Mouse (Mus musculus): ENCODE measurements around the gene Pard3b. TPM values are rescaled to one million over a fixed set of nuclear protein-coding genes. Genes with fewer than 3 reads are reported as not detected.

The Pard3b gene
- polyA plus RNA-seq, 1 experiment: 0.71 TPM

DNA sequence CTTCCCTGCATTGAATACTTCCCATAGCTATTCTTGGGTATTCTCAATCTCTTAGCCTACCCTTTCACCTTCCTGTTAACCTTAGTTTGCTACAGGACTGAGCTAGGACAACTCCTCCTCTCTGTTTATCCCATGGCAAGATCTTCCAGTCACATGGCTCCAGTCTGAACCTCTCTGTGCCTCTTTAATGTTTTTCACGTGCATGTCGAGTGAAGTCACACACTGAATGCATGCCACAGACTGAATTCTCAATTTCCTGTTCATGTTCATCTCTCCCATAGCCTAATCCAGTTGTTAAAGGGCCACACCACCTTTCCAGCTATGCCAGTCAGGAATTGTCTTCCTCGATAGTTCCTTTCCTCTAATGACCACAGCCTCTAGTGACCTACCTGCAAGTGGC, 6.4 kb downstream of the Pard3b start:
- H3K36me3 ChIP-seq (ENCODE audit: control insufficient read depth, insufficient read depth, low read length): no peaks in the 10 kb centered on the region
- no peaks in the 10 kb centered on the region for H3K4me1 ChIP-seq (replicated peaks; ENCODE audit: control insufficient read depth, insufficient read depth, low read length)
- no peak for DNase-seq
- 86% methylated on average over 3 of the region's 3 CpGs for WGBS
- TF ChIP-seq CTCF (IDR thresholded peaks at IDR 0.05; ENCODE audit: borderline replicate concordance, control insufficient read depth, extremely low read depth, insufficient read depth, low read length, poor library complexity) (no peak), POLR2A (IDR thresholded peaks at IDR 0.05; ENCODE audit: control insufficient read depth, extremely low read depth, insufficient read depth, low read length, poor library complexity) (no peak)
- H3K4me3 ChIP-seq (ENCODE audit: control insufficient read depth, insufficient read depth, low read length): no peak overlapping the region
- H3K27me3 ChIP-seq (ENCODE audit: control insufficient read depth, insufficient read depth, low read length): no peaks in the 10 kb centered on the region
- no peak overlapping the region for H3K27ac ChIP-seq (ENCODE audit: control insufficient read depth, insufficient read depth, low read length)

DNA sequence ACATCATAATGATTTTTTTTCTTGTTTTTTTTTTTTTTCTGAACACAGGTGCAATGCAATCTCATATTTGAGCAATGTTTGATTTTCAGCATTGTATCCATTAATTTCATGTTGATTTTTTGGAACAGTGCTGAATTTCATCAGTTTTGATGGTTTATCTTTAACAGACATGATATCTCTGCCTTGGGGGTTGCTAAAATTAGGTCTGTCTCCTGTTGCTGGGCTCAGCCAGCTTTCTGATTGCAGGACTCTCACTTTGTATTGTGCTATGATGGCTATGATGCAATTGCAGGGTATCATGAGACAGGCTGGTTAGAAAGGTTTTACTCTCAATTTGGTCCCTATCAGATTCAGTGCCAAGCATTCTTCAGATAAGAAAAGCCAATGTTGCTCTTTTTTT, 11.3 kb downstream of the Pard3b start:
- H3K4me1 ChIP-seq (replicated peaks; ENCODE audit: control insufficient read depth, insufficient read depth, low read length): no peaks in the 10 kb centered on the region
- TF ChIP-seq CTCF (IDR thresholded peaks at IDR 0.05; ENCODE audit: borderline replicate concordance, control insufficient read depth, extremely low read depth, insufficient read depth, low read length, poor library complexity) (no peak), POLR2A (IDR thresholded peaks at IDR 0.05; ENCODE audit: control insufficient read depth, extremely low read depth, insufficient read depth, low read length, poor library complexity) (no peak)
- no peaks in the 10 kb centered on the region for H3K36me3 ChIP-seq (ENCODE audit: control insufficient read depth, insufficient read depth, low read length)
- no peak overlapping the region for H3K4me3 ChIP-seq (ENCODE audit: control insufficient read depth, insufficient read depth, low read length)
- H3K27ac ChIP-seq (ENCODE audit: control insufficient read depth, insufficient read depth, low read length): no peak overlapping the region
- H3K27me3 ChIP-seq (ENCODE audit: control insufficient read depth, insufficient read depth, low read length): no peaks in the 10 kb centered on the region
- DNase-seq: no peak

DNA sequence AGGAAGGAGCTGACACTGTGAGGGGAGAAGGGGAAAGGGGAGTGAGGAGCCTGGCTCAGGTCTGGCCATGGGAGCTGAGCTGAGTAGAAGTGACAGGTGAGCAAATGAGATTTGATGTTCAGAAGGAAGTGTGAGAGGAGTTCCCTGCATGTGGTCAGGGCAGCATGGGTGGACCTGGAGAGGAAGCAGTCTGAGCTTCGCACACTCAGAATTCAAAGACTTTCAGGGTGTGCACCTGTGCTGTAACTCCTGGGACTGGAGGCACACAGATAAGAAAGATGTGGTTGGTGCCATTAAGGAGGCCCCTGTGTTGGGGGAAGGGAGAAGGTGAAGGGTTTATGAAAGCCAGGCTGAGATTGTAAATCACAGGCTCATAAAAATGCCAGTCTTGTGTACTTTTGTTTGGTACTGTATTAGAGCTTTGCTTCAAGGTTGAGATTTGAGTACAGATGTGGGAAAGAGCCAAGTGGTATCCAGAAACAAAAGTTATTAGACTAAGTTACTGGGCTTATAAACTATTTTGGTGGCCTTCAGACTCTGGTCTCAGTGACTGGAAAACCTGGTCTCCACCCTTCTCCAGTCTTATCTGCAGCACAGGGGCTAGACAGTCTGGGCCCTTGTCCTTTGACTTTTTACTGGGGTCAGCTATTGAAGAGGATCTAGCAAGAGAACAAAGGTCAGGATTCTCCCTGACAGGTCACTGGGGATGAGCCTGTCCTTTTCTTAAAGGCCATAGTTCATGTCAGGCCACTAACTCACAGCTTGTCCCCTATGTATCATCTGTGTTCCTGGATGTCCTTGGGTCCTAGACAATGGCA, 13.0 kb downstream of the Pard3b start:
- no peak for TF ChIP-seq POLR2A (IDR thresholded peaks at IDR 0.05; ENCODE audit: control insufficient read depth, extremely low read depth, insufficient read depth, low read length, poor library complexity)
- no peak for TF ChIP-seq CTCF (IDR thresholded peaks at IDR 0.05; ENCODE audit: borderline replicate concordance, control insufficient read depth, extremely low read depth, insufficient read depth, low read length, poor library complexity)
- H3K27ac ChIP-seq (ENCODE audit: control insufficient read depth, insufficient read depth, low read length): no peak overlapping the region
- WGBS: 16% methylated on average over 1 of the region's 1 CpGs
- no peaks in the 10 kb centered on the region for H3K36me3 ChIP-seq (ENCODE audit: control insufficient read depth, insufficient read depth, low read length)
- H3K27me3 ChIP-seq (ENCODE audit: control insufficient read depth, insufficient read depth, low read length): no peaks in the 10 kb centered on the region
- H3K4me3 ChIP-seq (ENCODE audit: control insufficient read depth, insufficient read depth, low read length): no peak overlapping the region
- H3K4me1 ChIP-seq (replicated peaks; ENCODE audit: control insufficient read depth, insufficient read depth, low read length): no peaks in the 10 kb centered on the region
- DNase-seq: no peak

DNA sequence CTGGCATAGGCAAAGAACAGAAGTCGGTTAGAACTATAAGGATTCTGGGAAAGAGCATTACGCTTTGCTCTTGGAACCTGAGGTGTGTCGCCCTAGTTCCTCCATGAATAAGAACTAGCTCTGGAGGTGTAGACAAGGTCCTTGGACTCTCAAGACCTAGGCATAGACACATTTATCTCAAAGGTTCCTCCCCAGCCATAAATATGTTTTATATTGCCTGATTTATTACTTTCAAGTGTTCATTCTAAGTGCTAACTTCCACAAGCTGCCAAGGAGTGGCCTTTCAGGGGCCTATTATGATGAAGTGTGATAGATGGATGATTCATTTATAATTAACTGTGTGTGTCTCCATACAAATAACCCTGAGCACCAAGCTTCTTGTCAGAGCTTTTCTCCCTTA, 19.1 kb downstream of the Pard3b start:
- H3K4me1 ChIP-seq (replicated peaks; ENCODE audit: control insufficient read depth, insufficient read depth, low read length): no peaks in the 10 kb centered on the region
- no peaks in the 10 kb centered on the region for H3K36me3 ChIP-seq (ENCODE audit: control insufficient read depth, insufficient read depth, low read length)
- no peaks in the 10 kb centered on the region for H3K27me3 ChIP-seq (ENCODE audit: control insufficient read depth, insufficient read depth, low read length)
- H3K4me3 ChIP-seq (ENCODE audit: control insufficient read depth, insufficient read depth, low read length): no peak overlapping the region
- DNase-seq: no peak
- WGBS: 98% methylated on average over 3 of the region's 3 CpGs
- no peak overlapping the region for H3K27ac ChIP-seq (ENCODE audit: control insufficient read depth, insufficient read depth, low read length)
- TF ChIP-seq CTCF (IDR thresholded peaks at IDR 0.05; ENCODE audit: borderline replicate concordance, control insufficient read depth, extremely low read depth, insufficient read depth, low read length, poor library complexity) (no peak), POLR2A (IDR thresholded peaks at IDR 0.05; ENCODE audit: control insufficient read depth, extremely low read depth, insufficient read depth, low read length, poor library complexity) (no peak)

DNA sequence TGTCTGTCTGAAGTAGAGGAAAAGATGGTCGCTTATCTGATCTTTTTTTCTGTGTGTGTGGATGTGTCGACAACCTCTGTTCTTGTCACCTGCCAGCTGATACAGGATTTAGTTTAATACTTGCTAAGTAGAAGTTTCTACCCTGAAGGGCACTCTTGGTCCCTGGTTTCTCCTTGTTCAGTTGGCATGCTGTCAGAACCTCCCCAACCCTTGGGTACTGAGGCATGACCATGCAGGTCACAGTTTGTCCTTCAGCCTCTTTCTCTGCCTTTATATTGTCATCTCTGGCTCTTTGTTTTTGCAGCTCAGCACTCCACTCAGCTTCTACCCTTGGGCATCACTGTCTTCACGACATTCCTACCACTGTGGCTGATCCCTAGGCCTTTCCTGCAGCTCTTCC, 21.3 kb downstream of the Pard3b start:
- Histone ChIP-seq H3K27ac (ENCODE audit: control insufficient read depth, insufficient read depth, low read length) (no peak overlapping the region), H3K27me3 (ENCODE audit: control insufficient read depth, insufficient read depth, low read length) (no peaks in the 10 kb centered on the region), H3K4me3 (ENCODE audit: control insufficient read depth, insufficient read depth, low read length) (no peak overlapping the region), H3K36me3 (ENCODE audit: control insufficient read depth, insufficient read depth, low read length) (no peaks in the 10 kb centered on the region), H3K4me1 (replicated peaks; ENCODE audit: control insufficient read depth, insufficient read depth, low read length) (no peaks in the 10 kb centered on the region)
- TF ChIP-seq POLR2A (IDR thresholded peaks at IDR 0.05; ENCODE audit: control insufficient read depth, extremely low read depth, insufficient read depth, low read length, poor library complexity): no peak
- TF ChIP-seq CTCF (IDR thresholded peaks at IDR 0.05; ENCODE audit: borderline replicate concordance, control insufficient read depth, extremely low read depth, insufficient read depth, low read length, poor library complexity): no peak
- 79% methylated on average over 3 of the region's 3 CpGs for WGBS
- DNase-seq: no peak

DNA sequence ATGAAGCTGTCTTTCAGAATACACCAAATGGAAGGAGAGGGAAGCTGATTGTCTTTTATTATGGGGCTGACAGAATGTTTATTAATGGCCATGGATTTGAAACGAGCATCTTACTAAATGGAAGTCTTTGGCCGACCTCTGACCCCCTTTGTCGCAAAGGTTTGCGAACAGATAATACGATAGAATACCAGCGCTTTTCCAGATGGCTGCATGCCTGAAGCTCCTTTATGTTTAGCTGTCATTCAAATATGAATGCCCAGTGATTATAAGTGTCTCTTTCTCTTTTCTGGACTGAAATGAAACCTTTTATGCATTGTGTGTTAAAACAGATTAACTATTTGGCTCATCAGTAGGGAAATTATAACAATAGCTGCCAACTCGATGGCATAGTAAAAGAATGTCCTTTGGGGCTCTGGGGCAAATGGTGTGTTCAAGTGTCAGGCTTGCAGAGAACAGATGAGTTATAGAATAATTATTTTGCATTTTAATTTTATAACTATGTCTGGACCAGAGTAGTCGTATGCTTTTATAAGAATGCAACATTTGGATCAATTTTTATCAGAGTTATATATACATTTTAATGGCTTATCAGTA, 46.7 kb downstream of the Pard3b start:
- no peaks in the 10 kb centered on the region for H3K27me3 ChIP-seq (ENCODE audit: control insufficient read depth, insufficient read depth, low read length)
- no peak for DNase-seq
- TF ChIP-seq POLR2A (IDR thresholded peaks at IDR 0.05; ENCODE audit: control insufficient read depth, extremely low read depth, insufficient read depth, low read length, poor library complexity) (no peak), CTCF (IDR thresholded peaks at IDR 0.05; ENCODE audit: borderline replicate concordance, control insufficient read depth, extremely low read depth, insufficient read depth, low read length, poor library complexity) (no peak)
- whole genome bisulfite sequencing: 88% methylated on average over 8 of the region's 8 CpGs
- H3K4me3 ChIP-seq (ENCODE audit: control insufficient read depth, insufficient read depth, low read length): no peak overlapping the region
- H3K4me1 ChIP-seq (replicated peaks; ENCODE audit: control insufficient read depth, insufficient read depth, low read length): no peaks in the 10 kb centered on the region
- H3K27ac ChIP-seq (ENCODE audit: control insufficient read depth, insufficient read depth, low read length): no peak overlapping the region
- no peaks in the 10 kb centered on the region for H3K36me3 ChIP-seq (ENCODE audit: control insufficient read depth, insufficient read depth, low read length)

Data from thymus, adult 2 months (tissue).